Mouse (Mus musculus): ENCODE data around the gene Gria3.

The Gria3 gene

DNA sequence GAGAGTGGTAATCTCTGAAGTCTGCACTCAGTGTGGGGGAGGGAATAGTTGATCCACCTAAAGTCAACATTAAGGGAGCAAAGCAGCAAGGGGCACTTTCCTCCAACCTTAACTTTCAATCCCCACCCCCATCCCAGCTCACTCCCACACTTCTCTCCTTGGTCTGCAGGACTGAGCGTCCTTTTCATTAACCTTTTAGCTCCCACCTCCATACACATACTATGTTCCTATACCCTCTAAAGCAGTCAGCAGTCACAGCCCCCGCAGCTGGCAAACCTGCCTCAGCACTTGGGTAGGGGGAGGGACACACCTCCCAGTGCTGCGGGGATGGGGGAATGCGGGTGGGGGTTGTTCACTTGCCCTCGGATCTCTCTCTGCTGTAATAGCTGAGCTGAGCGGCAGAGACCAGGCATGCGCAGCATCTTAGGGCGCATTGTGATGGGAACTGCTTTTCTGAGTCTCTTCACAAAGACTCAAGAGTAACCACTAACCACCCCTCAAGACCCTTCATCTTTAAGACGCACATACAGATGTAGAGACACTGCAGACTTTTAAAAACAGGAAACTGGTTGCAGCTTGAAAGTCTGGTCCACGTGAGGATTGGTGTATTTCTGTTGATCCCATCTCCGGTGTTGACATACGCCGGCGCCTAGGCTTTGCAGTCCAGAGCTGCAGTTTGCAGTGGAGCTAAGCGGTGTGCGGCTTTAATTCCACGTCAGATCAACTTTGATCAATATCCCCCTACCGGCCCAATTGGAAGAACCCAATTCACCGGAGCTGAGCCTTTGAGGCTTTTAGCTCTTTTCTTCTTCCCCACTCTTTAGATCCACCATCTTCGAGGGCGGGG is at the start of gene Gria3:
TSS of gene Gria3 (plus strand) at position 797 of the 847 bp plus-strand sequence.
- DNase-seq (ENCODE audit: low spot score in 2 of 2) = peak; percentile 42 to 47

DNA sequence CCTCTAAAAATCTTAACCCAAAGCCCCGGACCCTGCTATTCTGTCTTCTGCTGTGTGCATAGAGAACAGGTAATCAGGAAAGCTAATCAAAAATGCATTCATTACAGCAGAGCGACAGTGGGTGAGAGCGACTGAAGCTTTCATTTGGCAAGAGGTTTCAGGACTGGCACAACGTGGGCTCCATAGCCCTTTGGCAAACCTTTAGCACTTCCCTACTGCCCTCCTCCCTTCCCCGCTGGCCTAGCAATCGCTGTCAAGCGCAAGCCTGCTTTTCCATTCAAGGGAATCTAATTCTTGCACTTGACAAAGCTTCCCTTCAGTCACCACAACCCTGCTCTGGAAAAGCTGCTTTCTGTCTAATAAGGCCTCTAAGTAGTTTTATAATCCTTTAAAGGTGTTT is 13.6 kb upstream of the Gria3 start:
- DNase-seq (ENCODE audit: low spot score in 2 of 2) = no peak

DNA sequence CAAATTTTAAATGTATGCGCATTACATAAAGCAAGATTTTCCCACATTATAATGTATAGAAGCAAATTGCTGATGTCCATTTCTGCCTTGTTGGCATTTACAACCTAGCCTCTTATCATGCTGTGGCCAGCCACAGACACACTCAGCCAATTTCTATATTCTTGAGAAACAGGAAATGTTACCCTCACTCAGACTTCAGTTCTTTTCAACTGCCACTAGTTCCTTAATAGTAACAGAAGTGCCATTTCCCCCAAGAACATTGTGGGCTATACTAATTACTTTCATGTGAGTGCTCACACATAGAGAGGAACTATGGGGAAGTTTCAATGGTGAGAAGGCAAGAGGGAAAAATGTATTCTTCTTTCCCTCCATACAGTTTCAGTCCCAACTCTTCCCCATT is 11.6 kb upstream of the Gria3 start:
- DNase-seq (ENCODE audit: low spot score in 2 of 2) = no peak

DNA sequence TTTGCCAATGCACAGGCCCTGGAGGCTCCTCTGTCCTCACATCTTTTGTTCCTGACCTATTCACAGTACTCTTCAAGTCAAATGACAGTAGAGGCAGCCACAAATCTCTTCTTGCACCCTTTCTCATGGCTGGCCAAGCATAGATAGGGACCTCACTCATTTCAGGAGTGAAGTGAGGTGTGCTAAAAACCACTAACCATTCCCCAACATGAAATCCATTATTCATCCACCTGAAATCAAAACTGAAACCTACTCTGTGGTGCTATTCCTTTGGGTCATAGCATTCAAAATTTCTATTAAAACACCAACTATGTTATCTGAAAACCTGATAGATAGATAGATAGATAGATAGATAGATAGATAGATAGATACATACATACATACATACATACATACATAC is 2.2 kb upstream of the Gria3 start:
- DNase-seq (ENCODE audit: low spot score in 2 of 2) = no peak

DNA sequence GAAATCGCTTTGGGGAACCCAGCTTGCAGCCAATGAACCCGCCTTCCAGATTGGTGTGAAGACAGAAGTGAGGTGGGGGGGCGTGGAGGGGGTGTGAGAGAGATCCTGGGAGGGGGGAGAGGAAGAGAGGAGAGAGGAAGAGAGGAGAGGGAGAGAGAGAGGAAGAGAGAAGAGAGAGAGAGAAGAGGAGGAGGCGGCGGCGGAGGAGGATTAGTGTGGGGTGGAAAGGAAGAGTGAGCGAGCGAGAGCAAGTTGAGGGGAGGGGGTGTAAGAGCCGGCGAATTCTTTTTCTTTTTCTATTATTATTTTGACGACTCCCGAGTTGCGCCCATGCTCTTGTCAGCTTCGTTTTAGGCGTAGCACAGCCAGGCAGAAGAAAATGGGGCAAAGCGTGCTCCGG is 532 bp downstream of the Gria3 start:
- DNase-seq (ENCODE audit: low spot score in 2 of 2) = peak; percentile 32 to 40

DNA sequence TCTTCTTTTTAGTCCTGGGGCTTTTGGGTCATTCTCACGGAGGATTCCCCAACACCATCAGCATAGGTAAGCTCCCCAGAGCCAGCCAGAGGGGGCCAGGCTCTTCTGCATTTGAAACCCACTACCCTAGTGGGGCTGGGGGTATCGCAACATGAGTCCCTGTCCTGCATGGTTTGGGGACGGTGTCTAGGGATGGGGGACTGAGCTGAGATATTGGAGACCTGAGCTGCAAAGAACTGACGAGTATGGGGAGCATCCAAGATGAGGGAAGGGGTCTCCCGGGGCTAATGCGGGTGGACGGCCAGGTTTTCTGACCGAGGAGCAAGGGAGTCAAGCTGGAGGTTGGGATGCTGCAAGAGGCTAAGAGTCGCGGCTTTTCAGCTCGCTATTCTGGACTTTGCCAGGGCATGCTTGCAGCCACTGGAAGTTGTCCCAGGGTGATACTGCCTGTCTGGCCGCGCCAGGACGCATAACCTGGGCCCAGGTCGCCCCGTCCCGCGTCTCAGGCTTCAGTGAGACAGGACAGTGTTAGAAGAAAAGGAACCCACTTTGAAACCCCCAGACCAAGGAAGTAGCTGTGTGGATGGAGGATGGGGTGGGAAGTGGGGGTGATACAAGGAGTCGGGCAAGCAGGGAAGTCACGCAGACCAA is 1.1 kb downstream of the Gria3 start:
- DNase-seq (ENCODE audit: low spot score in 2 of 2) = peak in 1 of 2 experiments; percentile 30

DNA sequence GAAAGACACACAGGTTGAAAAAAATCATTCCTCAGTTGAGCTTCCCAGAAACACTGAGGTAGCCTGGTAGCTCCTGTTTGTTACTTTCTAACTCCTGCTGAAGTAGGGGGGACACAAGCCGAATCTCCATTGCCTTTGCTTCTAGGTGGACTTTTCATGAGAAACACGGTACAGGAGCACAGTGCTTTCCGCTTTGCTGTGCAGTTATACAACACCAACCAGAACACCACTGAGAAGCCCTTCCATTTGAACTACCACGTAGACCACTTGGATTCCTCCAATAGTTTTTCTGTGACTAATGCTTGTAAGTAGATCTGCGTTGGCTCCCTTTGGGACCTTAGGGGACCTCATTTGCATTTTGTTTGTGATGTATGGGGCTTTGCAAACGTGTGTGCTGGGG is 2.0 kb downstream of the Gria3 start:
- no peak for DNase-seq (ENCODE audit: low spot score in 2 of 2)

DNA sequence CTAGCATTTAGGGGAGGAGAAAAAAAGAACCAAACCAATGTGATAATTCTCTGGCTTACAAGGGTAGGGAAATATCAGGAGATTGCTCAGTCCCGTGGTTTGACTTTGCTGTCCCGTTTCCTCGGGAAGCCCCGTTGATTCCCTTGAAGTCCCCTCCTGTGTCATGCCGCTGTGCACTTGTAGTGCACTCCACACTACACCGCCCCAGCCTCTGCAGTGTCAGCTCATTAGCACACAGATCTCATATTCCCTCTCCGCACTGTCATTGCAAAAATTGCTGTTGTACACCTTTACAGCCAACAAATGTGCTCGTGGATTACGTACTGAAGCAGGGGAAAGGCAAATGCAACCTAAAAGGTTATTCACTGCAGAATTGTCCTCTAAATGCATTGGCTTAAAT is 5.6 kb downstream of the Gria3 start:
- no peak for DNase-seq (ENCODE audit: low spot score in 2 of 2)

DNA sequence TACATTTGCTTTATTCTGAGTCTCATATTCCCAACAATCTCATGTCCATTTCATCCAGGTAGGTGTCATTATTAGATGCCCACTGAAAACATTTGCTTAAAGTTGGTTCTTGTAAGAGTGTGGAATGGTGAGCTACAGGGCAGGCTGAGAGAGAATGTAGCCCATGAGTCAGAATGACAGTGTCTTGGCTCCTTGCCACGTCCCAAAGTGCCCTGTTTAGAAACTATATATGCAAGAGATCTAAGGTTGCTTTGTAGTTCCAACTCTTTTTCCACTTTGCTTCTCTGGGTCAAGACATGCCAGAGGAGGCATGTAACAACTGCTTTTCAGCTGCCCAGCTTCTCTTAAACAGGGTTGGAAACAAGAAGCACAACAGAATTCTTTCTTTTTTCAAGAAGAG is 9.1 kb downstream of the Gria3 start:
- no peak for DNase-seq (ENCODE audit: low spot score in 2 of 2)

DNA sequence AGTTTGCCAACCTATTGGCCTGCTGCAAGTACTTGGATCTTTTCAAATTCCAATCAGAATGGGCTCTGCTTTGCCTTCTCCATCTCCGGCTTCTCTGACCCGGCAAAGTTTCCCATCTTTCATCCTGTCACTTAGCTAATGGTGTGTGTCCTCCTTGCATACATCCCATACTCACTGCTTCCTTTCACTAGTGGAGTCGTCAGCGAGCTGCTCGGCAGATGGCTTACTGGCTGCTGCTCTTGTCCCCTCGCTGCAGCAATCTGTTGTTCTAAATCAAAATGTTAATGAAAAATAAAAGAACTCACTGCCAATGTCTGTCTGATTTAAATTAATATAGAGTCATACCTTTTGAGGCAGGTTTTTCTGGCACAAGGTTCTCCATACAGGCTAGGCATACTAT is 25.0 kb downstream of the Gria3 start:
- DNase-seq (ENCODE audit: low spot score in 2 of 2) = no peak

DNA sequence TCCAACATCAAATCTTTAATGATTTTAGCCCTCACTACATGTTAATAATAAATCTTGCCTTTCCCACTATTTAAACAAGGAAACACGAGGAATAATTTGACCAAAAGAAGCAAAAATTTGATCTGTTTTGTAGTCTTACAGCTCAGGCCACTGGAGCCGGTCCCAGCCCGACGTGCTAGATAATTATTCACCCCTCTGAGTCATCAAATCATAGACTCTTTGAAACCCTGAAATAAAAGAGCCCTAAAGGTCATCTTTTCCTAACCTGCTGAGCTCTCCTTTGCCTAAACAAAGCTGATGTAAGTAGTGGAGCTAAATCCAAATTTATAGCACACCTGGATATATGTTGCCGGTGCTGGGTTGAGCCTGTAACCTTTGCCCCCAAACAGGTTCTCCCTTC is 27.4 kb downstream of the Gria3 start:
- DNase-seq (ENCODE audit: low spot score in 2 of 2) = no peak

DNA sequence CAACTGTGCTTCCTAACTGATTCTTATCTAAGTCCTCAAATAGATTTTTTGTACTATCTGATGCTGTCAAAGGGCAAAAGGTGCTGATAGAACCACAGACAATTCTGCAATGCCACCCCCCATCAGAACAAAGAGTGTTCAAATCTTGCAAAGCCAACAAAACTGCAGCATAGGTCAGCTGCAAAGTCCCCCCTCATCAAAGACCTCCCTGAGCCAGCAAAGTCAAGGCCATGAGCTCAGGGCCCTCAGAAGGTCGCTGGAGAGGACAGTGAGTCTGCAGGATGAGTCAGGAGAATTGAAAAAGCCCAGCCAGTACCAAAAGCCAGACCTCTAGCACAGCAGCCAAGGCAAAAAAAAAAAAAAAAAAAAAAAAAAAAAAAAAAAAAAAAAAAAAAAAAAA is 34.9 kb downstream of the Gria3 start:
- DNase-seq (ENCODE audit: low spot score in 2 of 2) = no peak

DNA sequence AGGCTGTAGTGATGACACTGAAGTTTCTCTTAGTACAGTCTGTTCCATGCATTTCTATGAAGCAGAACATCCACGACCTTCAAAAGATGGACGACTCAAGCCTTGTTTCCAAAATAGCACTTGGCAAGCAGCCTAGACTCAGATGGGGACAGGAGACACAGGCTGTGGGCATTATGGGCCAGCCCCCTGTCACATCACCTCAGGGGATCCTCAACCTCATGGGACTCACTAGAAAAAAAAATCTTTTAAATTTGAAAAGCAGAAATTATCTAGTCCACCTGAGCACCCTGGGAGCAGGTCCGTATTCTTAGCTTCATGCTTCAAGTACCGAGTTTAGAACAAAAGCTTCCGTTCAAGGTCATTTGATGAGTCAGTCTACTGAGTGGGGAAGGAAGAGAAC is 38.2 kb downstream of the Gria3 start:
- no peak for DNase-seq (ENCODE audit: low spot score in 2 of 2)

DNA sequence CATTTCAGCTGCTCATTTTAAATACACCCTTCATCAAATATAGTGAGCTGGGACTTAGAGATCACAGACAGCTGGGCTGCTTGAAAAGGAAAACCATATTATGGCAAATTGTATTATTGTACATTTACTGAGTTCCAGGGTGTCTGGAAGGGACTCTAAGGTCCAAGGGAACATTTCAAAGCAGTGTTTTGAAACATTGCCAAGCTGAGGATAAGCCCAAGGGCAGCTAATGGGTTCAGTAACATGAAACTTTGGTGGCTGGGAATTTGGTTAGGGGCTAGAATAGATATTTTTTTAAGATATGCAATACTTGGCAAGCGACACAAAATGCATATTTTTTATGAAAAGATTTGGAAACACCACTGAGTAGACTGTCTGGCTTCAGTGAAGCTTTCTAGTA is 48.2 kb downstream of the Gria3 start:
- no peak for DNase-seq (ENCODE audit: low spot score in 2 of 2)

DNA sequence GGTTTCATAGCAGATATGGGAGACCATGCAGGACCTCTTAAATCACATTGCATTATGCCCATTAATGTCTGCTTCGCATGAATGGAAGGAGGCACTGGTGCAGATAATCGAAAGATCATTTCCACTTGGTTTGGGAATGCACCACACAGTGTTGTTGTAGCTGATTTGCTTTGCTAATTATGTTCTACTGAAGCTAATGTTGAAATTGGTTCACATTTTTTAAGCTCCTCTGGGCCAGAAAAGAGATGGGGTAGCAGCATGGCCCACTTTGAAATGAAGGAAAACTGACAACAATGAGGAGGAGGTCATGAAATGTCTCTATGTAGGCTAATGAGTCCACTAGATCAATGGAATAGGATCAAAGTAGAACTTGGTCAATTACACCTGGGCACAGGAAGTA is 76.8 kb downstream of the Gria3 start:
- DNase-seq (ENCODE audit: low spot score in 2 of 2) = no peak

DNA sequence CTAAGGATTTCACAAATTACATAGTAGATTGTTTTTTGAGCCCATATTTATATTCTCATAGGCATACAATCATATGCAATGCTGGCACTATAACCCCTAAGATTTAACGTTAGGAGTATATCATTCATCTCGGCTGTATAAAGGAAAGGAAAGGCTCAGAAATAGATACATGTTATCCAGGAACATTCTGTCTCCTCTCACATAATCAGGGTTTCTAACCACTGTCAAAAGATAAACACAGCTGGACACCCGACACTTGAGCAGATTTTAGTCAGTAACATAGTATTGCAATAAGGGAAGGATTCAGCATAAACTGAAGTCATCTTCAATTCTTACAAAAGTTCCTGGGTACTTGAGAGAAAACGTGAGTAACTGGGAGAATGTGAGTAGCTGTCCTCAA is 95.9 kb downstream of the Gria3 start:
- no peak for DNase-seq (ENCODE audit: low spot score in 2 of 2)

DNA sequence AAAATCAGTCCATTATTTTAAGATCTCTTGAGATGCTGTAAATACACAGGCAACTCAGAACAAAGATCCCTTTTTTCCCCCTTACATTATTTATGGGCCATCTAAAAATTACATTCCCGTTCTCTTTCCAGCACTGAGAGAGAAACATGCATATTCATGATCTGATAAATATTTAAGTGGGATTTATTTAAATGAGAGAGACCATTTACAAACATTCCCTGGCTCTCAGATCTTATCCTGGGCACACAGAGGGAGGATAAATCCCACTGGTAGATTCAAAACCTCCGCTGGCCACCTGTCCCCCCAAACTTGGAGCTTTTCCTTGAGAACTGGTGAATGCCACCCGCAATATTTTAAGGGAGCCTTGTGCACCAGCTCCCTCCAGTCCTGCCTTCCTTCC is 104.7 kb downstream of the Gria3 start:
- no peak for DNase-seq (ENCODE audit: low spot score in 2 of 2)

DNA sequence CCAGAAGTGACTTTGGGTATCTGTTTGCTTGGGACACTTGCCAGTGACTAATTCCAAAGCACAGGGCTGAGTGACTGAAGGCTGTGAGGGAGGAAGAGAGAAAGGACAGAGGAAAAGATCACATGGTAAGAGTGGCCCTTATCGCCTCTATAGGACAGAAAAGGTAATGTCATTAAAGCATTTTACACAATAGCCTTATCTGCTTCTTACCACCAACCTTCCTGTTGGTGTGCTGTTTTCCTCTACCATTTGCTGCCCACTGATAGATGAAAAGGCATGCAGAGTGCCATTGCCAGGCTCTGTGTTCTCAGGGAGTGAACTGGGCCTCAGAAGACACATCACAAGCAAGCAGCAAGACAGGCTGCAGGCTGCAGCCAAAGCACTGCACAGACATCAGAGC is 107.3 kb downstream of the Gria3 start:
- DNase-seq (ENCODE audit: low spot score in 2 of 2) = no peak

DNA sequence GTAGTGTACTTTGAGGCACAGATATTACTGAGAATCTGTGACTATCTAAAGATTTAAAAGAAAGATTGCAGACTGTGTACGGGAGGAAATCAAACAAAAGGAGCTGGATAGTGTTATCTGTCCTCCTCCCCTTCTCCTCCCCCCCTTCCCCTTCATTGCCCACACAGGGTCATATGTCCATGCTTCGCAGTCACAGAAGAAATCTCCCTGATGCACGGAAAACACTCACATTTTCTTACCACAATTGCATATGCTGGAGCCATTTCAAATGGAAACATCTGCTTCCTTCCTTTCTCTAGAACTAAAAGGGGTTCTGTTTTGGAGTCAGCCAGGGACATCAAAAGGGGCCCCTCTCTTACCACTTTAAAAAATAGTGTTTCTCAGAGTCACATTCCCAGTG is 114.3 kb downstream of the Gria3 start:
- DNase-seq (ENCODE audit: low spot score in 2 of 2) = no peak

DNA sequence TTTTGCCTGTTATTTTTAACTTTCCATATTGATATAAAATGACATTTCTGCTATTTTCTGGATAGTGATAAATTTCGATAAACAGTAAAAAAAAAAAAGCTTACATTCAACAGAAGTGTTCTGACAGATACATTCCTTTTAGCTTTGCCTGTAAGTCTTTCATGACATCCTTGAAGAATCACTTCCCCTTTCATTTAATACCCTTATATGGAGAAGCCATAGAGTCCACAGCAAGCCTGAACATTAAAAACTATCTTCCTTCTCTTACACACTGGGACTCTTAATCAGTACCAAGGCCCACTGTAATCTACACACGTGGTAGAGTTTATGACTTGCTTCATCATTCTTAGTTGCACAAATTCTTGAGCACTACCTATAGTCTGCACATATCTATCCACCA is 131.9 kb downstream of the Gria3 start:
- no peak for DNase-seq (ENCODE audit: low spot score in 2 of 2)

DNA sequence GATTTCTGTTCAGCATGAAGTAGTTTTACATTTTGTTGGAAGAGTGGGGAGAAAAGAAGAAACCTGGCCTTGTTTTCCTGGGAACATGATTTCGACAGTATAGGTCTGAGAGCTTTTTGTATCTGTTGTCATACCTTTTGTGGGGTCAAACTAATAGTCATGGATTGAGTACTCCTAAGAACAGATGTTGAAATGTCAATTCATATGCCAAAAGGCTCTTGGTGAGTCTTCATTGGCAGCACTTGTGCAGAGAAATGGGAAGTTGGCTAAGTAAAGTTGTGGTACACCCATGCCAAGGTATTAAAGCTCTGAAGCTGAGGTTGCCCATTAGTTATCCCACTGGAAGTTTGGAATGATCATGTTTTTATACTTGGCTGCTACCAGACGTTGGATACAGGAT is 135.2 kb downstream of the Gria3 start:
- no peak for DNase-seq (ENCODE audit: low spot score in 2 of 2)

DNA sequence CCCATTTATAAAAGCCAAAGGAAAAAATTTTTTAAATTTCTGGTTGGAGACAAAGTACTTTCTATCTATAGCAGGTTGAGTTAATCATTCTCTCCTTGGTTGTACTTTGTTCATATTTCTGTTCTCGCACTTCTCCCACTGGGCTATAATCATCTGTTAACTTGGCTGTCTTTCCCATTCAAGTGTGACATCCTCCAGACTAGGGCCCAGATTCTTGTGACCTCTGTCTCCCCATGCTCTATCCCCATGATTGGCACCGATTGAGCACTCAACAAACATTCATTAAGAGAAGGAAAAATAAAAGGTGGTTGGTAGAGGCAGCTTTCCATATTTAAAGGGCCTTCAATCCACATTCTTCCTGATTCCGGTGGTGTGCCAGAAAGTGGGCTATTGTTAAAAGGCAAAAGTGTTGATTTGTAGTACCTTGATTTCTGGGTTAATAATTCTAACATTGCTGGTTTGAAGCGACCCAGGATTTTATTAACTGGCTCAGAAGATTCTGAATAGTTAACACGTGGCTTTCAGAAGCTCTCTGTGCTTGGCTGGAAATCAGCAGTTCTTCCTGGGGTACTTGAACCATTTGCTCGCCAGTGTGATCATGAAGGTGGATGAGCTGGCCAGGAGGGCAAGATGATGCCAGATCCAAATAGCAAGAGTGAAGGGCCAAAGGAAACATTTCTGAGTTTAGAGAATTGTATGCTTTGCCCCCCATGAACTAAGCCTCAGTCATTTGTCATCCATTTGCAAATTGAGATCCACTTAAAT is 161.8 kb downstream of the Gria3 start:
- DNase-seq (ENCODE audit: low spot score in 2 of 2) = no peak

DNA sequence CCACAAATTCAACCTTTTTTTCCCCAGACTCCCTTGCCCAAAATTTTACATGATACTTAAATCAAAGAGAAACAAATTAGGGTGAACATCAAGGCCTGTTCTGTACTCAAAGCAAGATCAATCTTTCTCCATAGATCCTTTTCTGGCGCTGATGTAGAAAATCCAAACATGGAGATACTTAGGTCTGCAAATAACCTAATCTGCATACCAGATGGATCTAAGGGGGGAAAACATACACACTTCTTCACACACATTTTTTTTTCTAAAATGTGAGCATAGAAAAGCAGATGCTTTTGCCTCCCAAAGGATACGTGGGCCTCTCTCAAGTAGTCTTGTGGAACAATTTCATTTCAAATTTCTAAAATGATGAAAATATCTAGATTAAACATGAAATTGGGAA is 164.2 kb downstream of the Gria3 start:
- no peak for DNase-seq (ENCODE audit: low spot score in 2 of 2)

Measured in right cerebral cortex, adult 2 months (tissue).